Mouse (Mus musculus): ENCODE results near the gene Zfp600. TPM values are rescaled to one million over a fixed set of nuclear protein-coding genes. Genes with fewer than 3 reads are reported as not detected.
A peak's percentile ranks its signal among the peaks of the same experiment; 100 is the strongest.
"Not testable (repeated sequence)": the region's sequence is repeated elsewhere in the genome, so short reads cannot be mapped to it uniquely, and the experiment has no call there.

Gene Zfp600
- polyA plus RNA-seq, 2 experiments: not detected

DNA sequence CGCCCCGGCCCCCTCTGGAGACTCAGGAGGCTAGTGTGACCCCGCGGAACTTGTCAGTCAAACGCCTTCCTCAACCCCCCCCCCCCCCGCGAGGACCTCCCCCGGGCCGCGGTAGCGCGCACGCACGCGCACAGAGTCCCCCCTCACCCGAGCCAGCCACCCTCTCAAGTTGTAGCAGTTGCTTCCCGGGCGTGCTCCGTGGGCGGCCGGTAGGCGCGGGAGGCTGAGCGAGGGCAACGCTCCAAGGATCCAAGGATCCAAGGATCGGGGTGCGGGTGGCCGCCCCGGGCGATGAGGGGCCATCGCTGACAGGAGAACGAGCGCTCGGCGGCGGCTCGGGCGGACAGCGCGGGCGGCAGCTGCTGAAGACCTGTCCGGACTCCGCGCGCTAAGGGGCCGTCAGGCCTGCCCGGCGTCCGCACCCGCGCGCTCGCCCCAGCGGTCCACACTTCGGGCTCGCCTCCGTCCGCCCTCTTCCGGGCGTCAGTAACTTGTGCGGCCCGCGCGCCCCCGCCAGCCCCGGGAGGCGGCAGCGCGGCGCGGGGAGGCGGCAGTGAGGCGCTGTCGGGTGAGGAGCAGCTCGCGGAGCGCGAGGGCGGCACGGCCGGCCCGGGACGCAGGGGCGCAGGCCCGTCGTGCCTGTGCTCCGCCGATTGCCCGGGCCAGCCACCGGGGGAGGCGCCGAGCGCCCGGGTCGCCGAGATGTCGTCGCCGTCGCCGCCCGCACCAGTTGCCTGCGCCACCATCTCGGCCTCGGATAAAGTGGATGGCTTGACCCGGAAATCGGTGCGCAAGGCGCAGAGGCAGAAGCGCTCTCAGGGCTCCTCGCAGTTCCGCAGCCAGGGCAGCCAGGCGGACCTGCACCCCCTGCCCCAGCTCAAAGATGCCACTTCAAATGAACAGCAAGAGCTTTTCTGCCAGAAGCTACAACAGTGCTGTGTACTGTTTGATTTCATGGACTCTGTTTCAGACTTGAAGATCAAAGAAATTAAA lies 82.9 kb downstream of the Zfp600 start:
- WGBS: 6% methylated on average over 18 of the region's 113 CpGs
- not testable (repeated sequence) for H3K9ac ChIP-seq (ENCODE audit: low read depth, low read length, severe bottlenecking); H3K4me1 ChIP-seq (ENCODE audit: control insufficient read depth, insufficient read depth, low read length); H3K4me3 ChIP-seq (replicated peaks; ENCODE audit: low read length); H3K27ac ChIP-seq (replicated peaks; ENCODE audit: low read depth, low read length); H3K4me2 ChIP-seq (replicated peaks; ENCODE audit: low read depth, low read length, severe bottlenecking); H3K9me3 ChIP-seq (ENCODE audit: control insufficient read depth, low read length); H3K27me3 ChIP-seq (ENCODE audit: control insufficient read depth, insufficient read depth, low read length); H3K36me3 ChIP-seq (ENCODE audit: control insufficient read depth, insufficient read depth, low read length); DNase-seq (ENCODE audit: low spot score)
- peak; percentile 76 for ATAC-seq (ENCODE audit: low FRiP score, low read depth)

DNA sequence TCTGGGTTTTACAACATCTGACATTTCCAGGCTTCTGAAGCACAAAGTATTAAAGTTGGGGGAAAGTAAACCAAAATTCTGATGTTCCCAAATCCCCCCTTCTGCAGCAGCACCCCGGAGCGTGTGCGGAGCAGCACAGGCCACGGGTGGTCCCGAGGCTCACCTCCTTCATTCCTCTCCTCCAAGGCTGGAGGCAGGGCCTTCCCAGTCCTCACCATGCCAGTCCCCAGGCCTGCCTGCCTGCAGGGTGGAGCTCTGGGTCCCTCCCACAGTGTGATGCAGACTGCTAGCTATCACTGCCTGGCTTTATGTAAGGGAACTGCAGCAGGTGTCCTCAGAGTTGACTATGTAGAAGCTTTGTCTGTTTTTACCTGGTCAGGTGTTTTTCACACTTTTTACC lies 85.5 kb downstream of the Zfp600 start:
- H3K27ac ChIP-seq (replicated peaks; ENCODE audit: low read depth, low read length); H3K27me3 ChIP-seq (ENCODE audit: control insufficient read depth, insufficient read depth, low read length); H3K36me3 ChIP-seq (ENCODE audit: control insufficient read depth, insufficient read depth, low read length); H3K4me1 ChIP-seq (ENCODE audit: control insufficient read depth, insufficient read depth, low read length); H3K4me3 ChIP-seq (replicated peaks; ENCODE audit: low read length); DNase-seq (ENCODE audit: low spot score); H3K9ac ChIP-seq (ENCODE audit: low read depth, low read length, severe bottlenecking); H3K4me2 ChIP-seq (replicated peaks; ENCODE audit: low read depth, low read length, severe bottlenecking); ATAC-seq (ENCODE audit: low FRiP score, low read depth); H3K9me3 ChIP-seq (ENCODE audit: control insufficient read depth, low read length): not testable (repeated sequence)
- 66% methylated on average over 5 of the region's 5 CpGs for WGBS

Other genes starting within 250 kb of the Zfp600 start
- not detected in 2 replicates for gene Zfp987, start 59.5 kb upstream of the Zfp600 start, polyA plus RNA-seq (2012; rRNA removed)
- gene Zfp987, start 59.5 kb upstream of the Zfp600 start, polyA plus RNA-seq (2014; fragmentation: Nextera tagmentation; extraction: Ambion mirVana): 0.08 and 0.18 TPM in 2 replicates

Data from limb, embryonic 14.5 days (tissue).